Mouse (Mus musculus): ENCODE data around the gene Hnrnpul1. TPM values are rescaled to one million over a fixed set of nuclear protein-coding genes. Genes with fewer than 3 reads are reported as not detected.

Hnrnpul1 gene
- polyA plus RNA-seq (2017; shearing (Covaris generic)), result 68.6 TPM

GRCm38 (mm10) chr7:25754738-25755467, at the start of gene Hnrnpul1:
Hnrnpul1 (minus strand) TSS chr7:25754757.

DNA sequence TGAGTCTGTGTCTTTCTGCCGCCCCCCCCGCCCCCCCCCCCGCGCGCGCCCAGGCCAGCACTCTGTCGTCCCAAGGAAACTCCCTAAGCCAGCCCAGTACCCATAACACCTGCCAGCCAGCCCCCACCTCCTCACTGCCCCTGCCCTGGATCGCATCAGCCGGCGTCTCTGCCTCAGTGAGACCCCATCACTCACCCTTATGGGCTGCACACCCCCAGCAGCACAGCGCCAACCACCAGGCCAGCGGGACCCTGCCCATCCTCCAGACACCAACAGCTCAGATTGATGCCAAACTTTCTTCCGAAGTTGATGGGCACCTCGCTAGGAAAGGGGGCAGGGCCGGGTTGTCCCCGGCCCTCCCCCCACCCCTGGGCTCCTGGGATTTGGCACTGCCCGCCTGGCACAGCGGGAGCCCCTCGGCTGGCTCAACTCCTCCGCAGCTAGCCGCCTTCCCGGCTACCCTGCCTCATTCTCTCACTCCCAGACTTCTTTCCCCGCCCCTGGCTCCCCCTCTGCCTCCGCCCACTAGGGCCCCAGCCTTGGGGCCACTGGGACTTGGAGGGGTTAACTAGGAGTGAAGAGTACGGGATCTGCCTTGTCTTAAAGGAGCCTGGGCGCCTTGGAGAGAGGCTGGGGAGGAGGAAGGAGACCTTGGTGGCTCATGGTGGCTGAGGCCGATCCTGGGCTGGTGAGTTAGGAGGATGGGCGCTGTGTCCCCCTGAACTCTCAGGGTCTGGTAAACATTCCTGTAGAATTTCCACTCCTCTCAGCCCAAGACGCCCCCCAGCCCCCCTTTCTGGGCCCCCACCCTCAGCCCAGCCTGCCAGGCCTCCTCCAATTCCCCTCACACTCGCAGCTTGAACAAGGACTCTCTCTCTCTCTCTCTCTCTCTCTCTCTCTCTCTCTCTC, 33.9 kb upstream of the Hnrnpul1 start, which contains the start of gene Axl:
TSS of gene Axl (minus strand) at position 486 of the 909 bp plus-strand sequence.

GRCm38 (mm10) chr7:25718788-25719417, 35.7 kb downstream of the Hnrnpul1 start, which contains the start of gene Ccdc97:
Ccdc97 (minus strand) TSS chr7:25719088.

GRCm38 (mm10) chr7:25686680-25687531, 67.7 kb downstream of the Hnrnpul1 start, which contains the start of gene Tgfb1:
Tgfb1 (plus strand) TSS chr7:25687002.

GRCm38 (mm10) chr7:25680514-25681258, 73.9 kb downstream of the Hnrnpul1 start, which contains the start of gene B9d2:
B9d2 (plus strand) TSS chr7:25680780.

DNA sequence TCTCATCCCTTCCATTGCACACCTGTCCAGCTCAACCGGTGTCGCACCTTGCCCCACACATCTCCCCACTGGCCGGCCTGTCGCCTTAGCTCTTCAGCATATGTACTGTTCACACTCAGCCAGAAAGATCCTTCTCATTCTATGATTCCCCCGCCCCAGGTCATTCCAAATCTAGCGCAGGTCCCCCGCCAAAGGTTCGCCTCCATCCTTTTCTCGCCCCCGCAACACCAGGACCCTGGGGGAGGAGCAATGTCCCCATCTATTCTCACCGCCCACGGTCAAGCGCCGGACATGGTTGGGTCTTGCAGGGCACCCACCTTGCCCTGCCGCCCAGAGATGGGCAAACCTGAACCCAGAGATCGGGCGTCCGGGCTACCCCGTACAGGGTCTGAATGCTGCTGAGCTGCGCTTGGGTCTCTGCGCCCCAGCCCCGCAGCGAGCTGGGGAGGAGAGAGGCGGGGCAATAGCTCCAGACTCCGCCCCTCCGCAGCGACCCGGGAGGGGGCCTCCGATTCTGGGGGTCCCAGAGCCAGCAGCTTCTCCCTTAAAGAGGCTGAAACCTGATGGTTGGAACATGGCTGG, 79.7 kb downstream of the Hnrnpul1 start, which contains the start of gene Tmem91:
TSS of gene Tmem91 (minus strand) at position 448 of the 582 bp plus-strand sequence.

Other genes with a start within 250 kb of the Hnrnpul1 start
- gene Ceacam2, start 214.9 kb downstream of the Hnrnpul1 start, polyA plus RNA-seq (2017; shearing (Covaris generic)), result not detected
- gene Erich4, start 138.9 kb downstream of the Hnrnpul1 start, polyA plus RNA-seq (2017; shearing (Covaris generic)), result not detected
- 63.1 TPM for gene Dmac2, start 135.3 kb downstream of the Hnrnpul1 start, polyA plus RNA-seq (2017; shearing (Covaris generic))
- gene B3gnt8, start 128.1 kb downstream of the Hnrnpul1 start, polyA plus RNA-seq (2017; shearing (Covaris generic)), result 0.30 TPM
- 40.9 TPM for gene Bckdha, start 95.8 kb downstream of the Hnrnpul1 start, polyA plus RNA-seq (2017; shearing (Covaris generic))
- gene Exosc5, start 95.6 kb downstream of the Hnrnpul1 start, polyA plus RNA-seq (2017; shearing (Covaris generic)), result 49.3 TPM
- gene Tmem91, start 79.6 kb downstream of the Hnrnpul1 start, polyA plus RNA-seq (2017; shearing (Covaris generic)), result 1.3 TPM
- 62.5 TPM for gene B9d2, start 74.0 kb downstream of the Hnrnpul1 start, polyA plus RNA-seq (2017; shearing (Covaris generic))
- 113 TPM for gene Tgfb1, start 67.8 kb downstream of the Hnrnpul1 start, polyA plus RNA-seq (2017; shearing (Covaris generic))
- gene Ccdc97, start 35.7 kb downstream of the Hnrnpul1 start, polyA plus RNA-seq (2017; shearing (Covaris generic)), result 43.5 TPM
- 5.8 TPM for gene Axl, start 33.9 kb upstream of the Hnrnpul1 start, polyA plus RNA-seq (2017; shearing (Covaris generic))
- 9.5 TPM for gene Cyp2s1, start 62.2 kb upstream of the Hnrnpul1 start, polyA plus RNA-seq (2017; shearing (Covaris generic))
- not detected for gene Cyp2b10, start 142.9 kb upstream of the Hnrnpul1 start, polyA plus RNA-seq (2017; shearing (Covaris generic))

Measured in effector memory CD4-positive, alpha-beta T cell, adult 7 months (primary cell).